Mouse (Mus musculus) testis, adult 2 months (tissue): Measurements from ENCODE around the gene Ccnb1. TPM values are rescaled to one million over a fixed set of nuclear protein-coding genes. Genes with fewer than 3 reads are reported as not detected.

Experiments
- H3K27ac ChIP-seq: fragments of 200-500 bp; 2 replicates; pipeline ENCODE4 v1.5.1; 2012; ENCODE audit warnings: low read depth, low read length; ENCODE audit not compliant: control insufficient read depth, insufficient read depth
- H3K27me3 ChIP-seq: fragments of 200-500 bp; 2 replicates; pipeline ENCODE4 v1.6.1; 2012; ENCODE audit warnings: mild to moderate bottlenecking, low read length, moderate library complexity; ENCODE audit not compliant: control insufficient read depth, insufficient read depth
- H3K36me3 ChIP-seq: fragments of 200-500 bp; 2 replicates; pipeline ENCODE4 v1.6.1; 2012; ENCODE audit warnings: mild to moderate bottlenecking, low read length; ENCODE audit not compliant: control insufficient read depth, insufficient read depth
- H3K4me1 ChIP-seq: fragments of 200-500 bp; 2 replicates; pipeline ENCODE4 v1.6.1; 2012; ENCODE audit warnings: low read length; ENCODE audit not compliant: control insufficient read depth, insufficient read depth
- H3K4me3 ChIP-seq: fragments of 200-500 bp; 2 replicates; pipeline ENCODE4 v1.5.1; 2012; ENCODE audit warnings: low read depth, mild to moderate bottlenecking, low read length, moderate library complexity, mixed read lengths; ENCODE audit not compliant: control insufficient read depth
- CTCF ChIP-seq: fragments of 200-500 bp; IDR thresholded peaks from 2 replicates; pipeline ENCODE4 v1.5.1; 2012; ENCODE audit warnings: low read depth, mild to moderate bottlenecking, inconsistent platforms, low read length, moderate library complexity; ENCODE audit not compliant: control insufficient read depth, insufficient read depth, insufficient replicate concordance
- POLR2A ChIP-seq: fragments of 200-500 bp; IDR thresholded peaks from 2 replicates; pipeline ENCODE4 v1.6.1; 2012; ENCODE audit warnings: low read depth, mild to moderate bottlenecking, inconsistent platforms, low read length, moderate library complexity; ENCODE audit not compliant: control insufficient read depth
- polyA plus RNA-seq: library from polyadenylated mRNA; depleted of rRNA; stranded (reverse); fragments of >200 nt; gene quantifications from 2 replicates; pipeline ENCODE4 v1.2.3, GENCODE M21; 2012; rRNA removed

The Ccnb1 gene
- 39.9 and 41.6 TPM in 2 replicates for polyA plus RNA-seq

DNA sequence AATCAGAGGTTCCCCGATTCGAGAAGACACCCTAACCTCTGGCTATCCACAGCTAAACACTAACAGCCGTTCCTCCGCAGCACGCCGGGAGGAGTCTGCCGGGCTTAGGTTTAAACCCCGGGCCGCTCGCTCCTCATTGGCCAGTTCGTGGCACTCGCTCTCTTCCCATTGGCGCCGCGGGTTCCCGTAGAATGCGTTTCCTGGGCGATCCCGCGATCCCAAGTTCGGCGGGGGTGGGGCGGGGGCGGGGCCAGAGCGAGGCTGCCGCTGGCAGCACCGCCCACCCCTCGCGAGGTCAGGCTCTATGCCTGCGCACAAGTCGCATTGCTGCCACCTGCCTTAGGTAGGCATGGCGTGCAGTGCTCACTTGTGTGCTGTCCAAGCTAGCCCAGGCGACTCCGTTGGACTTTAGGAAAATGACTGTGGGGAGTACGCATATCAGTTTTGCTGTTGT lies at the start of gene Ccnb1:
Gene Ccnb1 (minus strand): TSS at position 157 of the 454 bp plus-strand sequence.
- Histone ChIP-seq H3K4me3 (peak within 1 kb of the TSS; percentile 96), H3K27me3 (no peaks in the 10 kb centered on the region), H3K27ac (peak within 1 kb of the TSS; percentile 71), H3K36me3 (no peaks in the 10 kb centered on the region), H3K4me1 (peaks cover 11% of the 10 kb centered on the region)
- TF ChIP-seq POLR2A (peak; percentile 50; the same call in 1 of the 2 replicates), CTCF (peak; percentile 8; the same call in 1 of the 2 replicates)

DNA sequence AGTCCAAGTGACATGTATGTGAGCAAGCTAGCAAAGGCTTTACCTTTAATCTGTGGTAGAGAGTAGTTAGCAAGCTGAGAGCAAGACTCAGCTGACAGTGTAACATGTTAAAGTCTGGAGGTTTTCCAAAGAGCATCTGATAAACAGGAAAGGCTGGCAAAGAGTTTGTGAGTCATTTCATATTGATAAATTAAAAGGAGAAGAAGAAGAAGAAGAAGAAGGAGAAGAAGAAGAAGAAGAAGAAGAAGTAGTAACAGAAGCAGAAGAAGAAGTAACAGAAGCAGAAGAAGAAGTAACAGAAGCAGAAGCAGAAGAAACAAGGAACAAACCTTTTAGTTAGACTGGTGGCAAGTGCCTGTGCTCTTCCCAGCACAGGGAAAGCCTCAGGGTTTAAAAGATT lies 48.4 kb upstream of the Ccnb1 start:
- Histone ChIP-seq H3K36me3 (no peaks in the 10 kb centered on the region), H3K4me1 (no peaks in the 10 kb centered on the region; the same call in 1 of the 2 replicates), H3K27ac (no peak overlapping the region), H3K27me3 (no peaks in the 10 kb centered on the region), H3K4me3 (no peak overlapping the region)
- TF ChIP-seq CTCF = no peak
- TF ChIP-seq POLR2A = no peak

DNA sequence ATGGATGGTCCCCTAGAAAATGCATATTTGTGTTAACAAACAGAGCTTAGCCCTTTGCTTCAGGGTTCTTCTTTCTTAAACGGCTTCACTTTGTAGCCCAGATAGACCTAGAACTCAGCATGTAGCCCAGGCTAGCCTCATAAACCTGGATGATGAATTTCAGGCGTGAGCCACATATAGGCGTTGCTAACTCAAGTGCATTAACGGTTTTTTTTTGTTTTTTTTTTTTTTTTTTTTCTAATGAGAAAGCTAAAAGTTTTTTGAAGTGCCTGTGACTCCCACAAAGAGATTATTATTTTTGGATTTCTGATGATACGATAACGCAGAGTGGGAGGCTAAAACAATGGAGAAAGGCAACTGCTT lies 47.3 kb upstream of the Ccnb1 start:
- Histone ChIP-seq H3K4me1 (no peaks in the 10 kb centered on the region; the same call in 1 of the 2 replicates), H3K4me3 (peak overlapping the region; percentile 80), H3K27ac (no peak overlapping the region), H3K36me3 (no peaks in the 10 kb centered on the region; the same call in 1 of the 2 replicates), H3K27me3 (no peaks in the 10 kb centered on the region)
- TF ChIP-seq CTCF = no peak
- TF ChIP-seq POLR2A = no peak

DNA sequence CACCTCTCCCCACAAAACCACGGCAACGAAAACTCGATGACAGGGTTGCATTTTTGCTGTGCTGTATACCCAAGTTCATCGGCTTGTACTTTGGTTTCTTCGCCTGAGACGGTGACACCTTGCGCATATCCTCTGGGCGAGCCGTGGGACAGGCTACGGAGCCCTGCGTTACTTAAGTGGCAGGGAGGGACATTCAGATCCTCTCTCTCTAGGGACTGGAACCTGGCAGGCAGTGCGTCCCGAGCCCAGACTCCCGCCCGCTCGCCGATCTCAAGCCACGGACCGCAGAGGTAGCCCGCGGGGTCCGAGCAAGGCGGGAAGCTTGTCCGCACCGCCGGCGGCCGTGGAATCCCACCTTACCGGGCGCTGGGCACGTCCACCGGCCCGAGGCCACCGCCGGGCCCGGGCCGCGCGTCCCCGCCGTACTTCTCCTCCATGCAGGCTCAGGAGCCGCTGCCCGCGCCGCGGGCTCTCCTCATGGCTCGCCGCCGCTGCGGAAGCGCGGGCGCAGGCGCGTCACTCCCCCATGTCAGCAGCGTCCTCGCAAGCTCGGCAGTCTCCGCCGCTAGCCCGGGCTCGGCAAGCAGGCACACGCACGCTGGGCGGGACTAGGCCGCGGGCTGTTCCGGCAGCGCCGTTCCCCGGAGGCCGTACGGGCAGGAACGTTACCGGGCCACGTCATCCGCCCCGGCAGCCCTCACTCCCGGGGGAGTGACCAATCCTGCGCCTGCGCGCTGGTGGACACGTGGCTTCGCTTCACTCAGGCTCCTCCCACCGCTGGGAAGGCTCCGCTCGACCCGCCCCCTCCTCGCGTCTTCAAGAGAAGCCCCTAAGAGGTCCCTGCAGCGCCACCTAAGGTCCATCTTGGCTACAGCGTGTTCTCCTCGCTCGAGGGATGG lies 46.6 kb upstream of the Ccnb1 start, which contains the start of gene Slc30a5:
Gene Slc30a5 (minus strand): TSS at position 687 of the 899 bp plus-strand sequence.
- Histone ChIP-seq H3K4me1 (no peaks in the 10 kb centered on the region; the same call in 1 of the 2 replicates), H3K4me3 (peak within 1 kb of the TSS; percentile 80), H3K36me3 (no peaks in the 10 kb centered on the region; the same call in 1 of the 2 replicates), H3K27me3 (no peaks in the 10 kb centered on the region), H3K27ac (peak within 1 kb of the TSS; percentile 69)
- TF ChIP-seq CTCF = peak; percentile 72; the same call in 1 of the 2 replicates
- TF ChIP-seq POLR2A = peak; percentile 93

DNA sequence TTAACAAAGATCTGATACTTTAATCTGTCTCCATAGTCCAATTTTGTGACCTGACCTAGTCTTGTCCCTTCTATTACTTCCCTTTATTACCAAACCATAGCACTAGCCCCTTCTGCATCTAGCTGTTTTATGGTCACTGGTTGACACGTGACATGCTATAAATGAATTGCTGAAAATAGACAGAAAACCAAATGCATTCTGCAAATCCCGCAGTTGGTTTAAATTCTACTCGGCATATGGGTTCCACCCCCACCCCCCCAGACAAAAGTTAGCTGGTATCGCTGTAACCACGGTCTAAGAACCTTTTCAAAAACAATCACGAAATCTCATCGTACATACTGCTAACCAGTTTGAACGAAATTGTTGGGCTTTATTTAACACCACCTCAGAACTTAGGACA lies 45.8 kb upstream of the Ccnb1 start:
- Histone ChIP-seq H3K27me3 (no peaks in the 10 kb centered on the region), H3K27ac (peak overlapping the region; percentile 69), H3K4me1 (no peaks in the 10 kb centered on the region; the same call in 1 of the 2 replicates)

DNA sequence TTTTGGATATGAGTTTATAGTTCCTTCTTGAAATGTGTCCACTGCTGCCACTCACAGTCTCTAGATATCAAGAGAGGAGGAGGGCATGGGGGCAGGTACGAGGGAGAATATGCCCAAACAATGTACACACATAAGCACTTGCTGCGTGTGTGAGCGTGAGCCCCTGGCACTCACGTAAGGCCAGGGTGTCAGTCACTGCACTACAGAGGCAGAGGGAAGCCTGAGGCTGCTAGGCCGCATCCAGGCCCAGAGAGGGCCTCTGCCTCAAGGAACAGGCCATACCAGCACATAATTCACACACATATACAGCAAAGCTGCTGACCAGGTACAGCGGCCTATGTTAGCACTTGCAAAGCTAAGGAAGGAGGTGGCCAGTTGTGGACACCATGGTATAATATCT lies 44.8 kb upstream of the Ccnb1 start:
- Histone ChIP-seq H3K36me3 (no peaks in the 10 kb centered on the region; the same call in 1 of the 2 replicates), H3K27ac (no peak overlapping the region), H3K4me1 (no peaks in the 10 kb centered on the region; the same call in 1 of the 2 replicates), H3K27me3 (no peaks in the 10 kb centered on the region), H3K4me3 (no peak overlapping the region)
- TF ChIP-seq POLR2A = no peak
- TF ChIP-seq CTCF = no peak

More for the DNA sequence above, 45.8 kb upstream of the Ccnb1 start:
- no peak for TF ChIP-seq POLR2A
- TF ChIP-seq CTCF = no peak
- Histone ChIP-seq H3K4me3 (peak overlapping the region; percentile 80; the same call in 1 of the 2 replicates), H3K36me3 (no peaks in the 10 kb centered on the region; the same call in 1 of the 2 replicates)

DNA sequence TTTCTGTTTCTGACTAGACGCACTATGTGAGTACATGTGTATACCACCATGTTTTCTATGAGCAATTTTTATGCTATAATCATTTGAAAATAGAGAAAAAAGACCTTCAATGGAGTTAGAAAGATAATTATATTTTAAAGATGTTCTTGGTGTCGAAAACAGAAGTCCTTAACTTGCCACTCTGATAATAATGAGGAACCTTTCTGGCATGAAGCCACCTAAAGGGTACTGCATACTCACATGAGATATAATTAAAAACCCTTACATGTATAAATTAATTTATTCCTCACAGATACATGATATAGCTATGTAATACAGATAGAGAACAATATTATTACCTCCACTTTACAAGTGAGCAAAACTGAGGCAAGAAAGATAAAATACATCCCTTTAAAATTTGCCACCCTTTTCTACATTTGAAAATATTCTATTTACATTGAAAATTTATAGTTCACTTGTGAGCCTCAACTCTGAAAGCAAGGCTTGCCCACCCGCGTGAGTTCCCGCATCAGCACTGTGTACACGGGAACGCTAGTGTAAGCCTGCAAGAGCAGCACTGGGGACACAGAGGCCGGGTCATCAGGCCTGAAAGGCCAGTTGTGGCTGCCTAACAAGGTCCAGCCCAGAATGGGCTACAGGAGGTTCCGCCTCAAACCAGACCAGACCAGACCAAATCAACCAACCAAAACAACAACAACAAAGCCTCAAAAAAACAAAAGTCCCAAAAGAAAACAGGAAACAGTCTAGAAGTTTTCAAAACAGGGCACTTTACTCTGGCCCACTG lies 39.4 kb upstream of the Ccnb1 start:
- H3K36me3 ChIP-seq = no peaks in the 10 kb centered on the region; the same call in 1 of the 2 replicates
- no peaks in the 10 kb centered on the region for H3K27me3 ChIP-seq
- no peak overlapping the region for H3K27ac ChIP-seq
- TF ChIP-seq POLR2A (no peak), CTCF (no peak)
- H3K4me1 ChIP-seq = no peaks in the 10 kb centered on the region
- H3K4me3 ChIP-seq = no peak overlapping the region
